Mouse (Mus musculus) cerebellum, adult 2 months (tissue): ENCODE results near the gene Fbxo44.

ENCODE experiments used
- CTCF ChIP-seq: fragments of 200-500 bp; IDR thresholded peaks from 2 replicates; pipeline ENCODE4 v1.5.1; 2011; ENCODE audit warnings: low read depth, mild to moderate bottlenecking, control low read depth, low read length, moderate library complexity, borderline replicate concordance; ENCODE audit not compliant: insufficient read depth
- POLR2A ChIP-seq: fragments of 200-500 bp; IDR thresholded peaks from 2 replicates; pipeline ENCODE4 v1.6.1; 2011; ENCODE audit warnings: low read length, control low read depth, borderline replicate concordance; ENCODE audit not compliant: insufficient read depth

- TF ChIP-seq CTCF (no peak), POLR2A (no peak)
These were observed 9.4 kb downstream of the Fbxo44 start for GRCm38 (mm10) chr4:148150953-148151266.
